Mouse (Mus musculus) layer of hippocampus, postnatal 14 days (tissue): ENCODE measurements at regions not wholly inside any gene's neighbourhood (a gene's known extent, or its start where the extent isn't known, plus 50 kb on each side); places are given as distances from the start of the nearest gene placed in this dataset.

Experiments
- DNase-seq, 2 experiments: peaks; one replicate each; pipeline ENCODE4 v3.0.0; 2021 to 2022; ENCODE audit warnings: low spot score in 2 of 2, mixed read lengths in 1 of 2

GRCm38 (mm10) chr2:114822657-114823056 lies 167.9 kb upstream of the Dph6 start:
- no peak for DNase-seq

- no peak for DNase-seq
Observed at GRCm38 (mm10) chr2:114828192-114828591, 173.4 kb upstream of the Dph6 start.

DNA sequence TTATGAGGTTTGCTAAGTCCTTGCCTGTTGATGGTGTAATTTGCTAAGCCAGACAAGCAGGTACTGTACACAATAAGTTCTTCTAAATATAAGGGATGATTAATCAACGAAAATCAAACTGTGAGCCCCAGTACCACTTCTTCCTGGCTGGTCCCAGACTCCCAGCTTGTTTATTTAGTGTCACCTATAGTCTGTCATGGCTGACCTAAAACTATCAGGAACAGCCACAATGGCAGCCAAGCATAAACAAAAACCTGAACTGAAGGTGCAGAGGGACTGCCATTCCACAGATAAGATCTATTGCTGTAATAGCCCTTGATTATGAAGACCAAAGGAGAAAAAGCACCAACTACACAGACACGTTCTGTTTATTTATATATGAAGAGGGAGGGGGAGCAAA lies 180.9 kb upstream of the Dph6 start:
- DNase-seq = no peak

DNA sequence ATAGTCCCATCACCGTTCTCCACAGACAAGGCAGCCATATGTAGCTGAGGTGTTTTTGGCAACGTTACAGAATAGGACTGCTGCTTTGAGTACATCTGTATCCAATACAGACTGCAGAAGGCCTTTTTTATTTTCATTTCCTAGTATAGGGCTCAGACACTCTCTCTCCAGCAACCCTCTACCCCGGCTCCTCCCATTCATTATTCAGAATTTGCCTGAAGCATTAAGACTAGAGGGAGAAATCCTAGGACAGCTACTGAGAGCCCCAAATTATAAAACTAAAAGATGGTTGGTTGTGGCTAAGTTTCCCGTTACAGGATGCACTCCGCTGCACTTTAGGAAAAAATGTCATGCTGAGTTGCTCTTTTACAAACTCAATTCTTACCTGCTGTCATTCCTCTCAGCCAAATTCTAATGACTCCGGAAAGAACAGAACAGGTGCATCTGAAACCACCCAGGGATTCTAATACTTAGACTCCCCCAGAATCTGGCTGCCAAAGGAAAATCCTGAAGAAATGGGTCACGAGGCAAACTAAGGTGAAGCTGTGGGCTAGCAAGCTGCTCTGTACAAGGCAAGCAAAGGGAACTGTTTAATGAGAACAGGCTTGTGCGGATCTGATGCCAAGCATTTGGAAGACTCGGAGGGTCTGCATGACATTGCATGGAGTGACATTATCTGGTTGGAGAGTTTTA lies 189.1 kb upstream of the Dph6 start:
- no peak for DNase-seq

GRCm38 (mm10) chr2:114844389-114844771 lies 189.6 kb upstream of the Dph6 start:
- no peak for DNase-seq

GRCm38 (mm10) chr2:114848439-114848838 lies 193.7 kb upstream of the Dph6 start:
- no peak for DNase-seq

- DNase-seq = no peak
Observed at GRCm38 (mm10) chr2:114848914-114849313, 194.2 kb upstream of the Dph6 start.

DNA sequence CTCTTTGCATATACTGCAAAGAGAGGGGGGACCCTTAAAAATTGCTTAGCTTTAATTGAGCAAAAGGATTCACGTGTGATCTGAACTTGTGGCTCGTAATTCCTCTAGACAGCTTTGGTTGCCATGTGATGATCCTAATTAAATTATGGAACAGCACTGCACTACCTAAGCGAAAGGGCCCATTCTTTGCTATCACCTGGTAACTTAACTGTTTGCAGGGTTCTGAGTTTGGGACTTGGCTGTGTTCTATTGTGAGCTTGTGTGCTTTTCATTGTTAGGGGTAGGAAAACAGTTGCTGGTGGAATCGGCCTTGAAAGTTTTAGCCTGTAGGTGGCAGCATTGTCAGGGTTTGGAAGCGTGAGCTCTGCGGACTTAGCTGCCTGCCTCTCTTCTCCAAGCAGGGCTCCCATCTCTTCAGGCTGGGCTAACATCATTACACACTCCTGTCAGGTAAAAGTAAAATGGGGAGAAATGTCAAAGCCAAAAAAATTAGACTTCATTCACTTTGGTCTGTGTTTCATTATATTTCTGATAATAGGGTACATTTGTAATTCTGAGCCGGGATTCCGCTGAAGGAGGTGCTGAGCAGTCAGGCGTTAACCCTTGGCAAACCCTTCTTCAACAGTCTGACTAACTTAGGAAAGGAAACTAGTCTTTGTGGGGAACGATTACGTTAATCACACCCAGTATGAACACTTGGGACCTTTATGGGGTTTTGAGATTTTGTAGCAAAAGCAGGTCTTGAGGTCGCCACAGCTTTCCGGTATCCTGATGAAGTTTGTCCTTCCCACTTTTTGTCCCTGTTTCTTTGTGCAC lies 199.2 kb upstream of the Dph6 start:
- peak; percentile 79 to 88 for DNase-seq

DNA sequence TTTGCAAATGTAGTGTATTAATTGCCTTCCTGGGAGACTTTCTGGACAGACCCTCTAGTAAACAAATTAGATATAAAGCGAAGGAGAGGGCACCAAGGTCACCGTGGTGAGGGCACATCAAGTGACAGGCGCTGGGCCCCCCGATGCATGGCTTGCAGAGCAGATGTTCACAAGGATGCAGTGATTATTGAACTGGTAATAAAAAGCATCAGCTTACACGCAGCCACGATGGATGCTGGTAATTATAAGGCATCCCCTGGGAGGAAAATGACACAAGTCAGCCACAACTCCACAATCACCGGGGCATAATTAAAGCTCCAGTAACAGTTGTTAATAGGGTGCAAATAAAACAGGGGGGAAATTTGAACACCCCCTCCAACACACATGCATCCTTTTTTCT lies 217.5 kb upstream of the Dph6 start:
- no peak for DNase-seq

DNA sequence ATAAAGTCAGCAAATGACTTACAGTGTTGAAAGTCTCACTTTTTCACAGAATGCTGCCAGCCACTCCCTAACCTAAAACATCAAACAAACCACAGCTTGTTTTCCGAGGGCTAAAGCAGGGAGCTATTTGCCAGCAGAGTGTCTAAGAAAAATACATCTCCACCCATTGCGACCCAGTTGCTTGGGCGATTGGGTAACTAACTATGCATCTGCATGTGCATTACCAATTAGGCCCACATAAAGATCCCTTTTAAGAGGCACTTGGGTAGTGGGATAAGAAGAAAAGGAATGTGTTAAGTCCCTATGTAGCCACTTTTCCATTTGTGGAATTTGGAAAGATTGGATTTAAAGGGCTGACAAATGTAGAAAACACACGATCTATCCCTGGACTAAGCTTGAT lies 218.3 kb upstream of the Dph6 start:
- DNase-seq = no peak

DNA sequence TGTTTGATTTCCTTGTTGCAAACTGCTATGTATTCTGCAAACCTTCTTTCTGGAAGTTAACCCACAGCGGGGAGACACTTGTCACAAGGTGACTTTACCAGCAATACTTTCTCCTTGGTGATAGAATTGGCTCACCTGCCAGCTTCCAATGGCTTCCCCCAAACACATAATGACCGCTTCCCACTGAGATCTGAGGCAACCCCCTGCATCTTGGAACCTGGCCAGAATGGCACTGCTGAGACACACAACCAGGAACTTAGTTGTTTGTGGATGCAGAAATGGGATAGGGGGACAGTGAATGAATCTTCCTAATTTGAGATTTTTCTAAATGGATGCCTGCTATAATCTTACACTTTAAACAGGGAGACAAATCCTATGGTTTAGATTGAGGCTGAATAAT lies 224.3 kb upstream of the Dph6 start:
- DNase-seq = no peak

DNA sequence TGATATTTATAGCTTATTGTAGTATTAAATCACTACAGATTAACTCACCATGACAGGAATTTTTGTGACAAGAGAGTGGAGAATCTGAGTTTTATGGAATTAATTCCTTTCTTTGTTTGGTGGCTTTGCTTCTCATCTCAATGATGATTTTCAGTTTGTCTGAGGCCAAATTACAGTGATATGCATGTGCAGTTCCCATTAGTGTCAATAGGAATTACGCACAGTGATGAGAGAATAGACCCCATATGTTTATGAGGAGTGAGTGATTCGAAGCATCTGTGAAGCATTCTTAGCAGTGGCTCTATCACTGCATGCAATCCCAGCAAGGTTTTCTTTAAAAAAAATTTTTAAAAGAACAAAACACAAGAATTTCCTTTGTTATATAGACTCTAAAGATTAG lies 225.0 kb upstream of the Dph6 start:
- no peak for DNase-seq

GRCm38 (mm10) chr2:114885734-114886260 lies 231.0 kb upstream of the Dph6 start:
- DNase-seq = no peak

GRCm38 (mm10) chr2:114898812-114899211 lies 244.0 kb upstream of the Dph6 start:
- DNase-seq = no peak

- DNase-seq = no peak
Observed at GRCm38 (mm10) chr2:114911845-114912500, 257.2 kb upstream of the Dph6 start.

- DNase-seq = no peak
Observed at GRCm38 (mm10) chr2:114915025-114915690, 260.4 kb upstream of the Dph6 start.

DNA sequence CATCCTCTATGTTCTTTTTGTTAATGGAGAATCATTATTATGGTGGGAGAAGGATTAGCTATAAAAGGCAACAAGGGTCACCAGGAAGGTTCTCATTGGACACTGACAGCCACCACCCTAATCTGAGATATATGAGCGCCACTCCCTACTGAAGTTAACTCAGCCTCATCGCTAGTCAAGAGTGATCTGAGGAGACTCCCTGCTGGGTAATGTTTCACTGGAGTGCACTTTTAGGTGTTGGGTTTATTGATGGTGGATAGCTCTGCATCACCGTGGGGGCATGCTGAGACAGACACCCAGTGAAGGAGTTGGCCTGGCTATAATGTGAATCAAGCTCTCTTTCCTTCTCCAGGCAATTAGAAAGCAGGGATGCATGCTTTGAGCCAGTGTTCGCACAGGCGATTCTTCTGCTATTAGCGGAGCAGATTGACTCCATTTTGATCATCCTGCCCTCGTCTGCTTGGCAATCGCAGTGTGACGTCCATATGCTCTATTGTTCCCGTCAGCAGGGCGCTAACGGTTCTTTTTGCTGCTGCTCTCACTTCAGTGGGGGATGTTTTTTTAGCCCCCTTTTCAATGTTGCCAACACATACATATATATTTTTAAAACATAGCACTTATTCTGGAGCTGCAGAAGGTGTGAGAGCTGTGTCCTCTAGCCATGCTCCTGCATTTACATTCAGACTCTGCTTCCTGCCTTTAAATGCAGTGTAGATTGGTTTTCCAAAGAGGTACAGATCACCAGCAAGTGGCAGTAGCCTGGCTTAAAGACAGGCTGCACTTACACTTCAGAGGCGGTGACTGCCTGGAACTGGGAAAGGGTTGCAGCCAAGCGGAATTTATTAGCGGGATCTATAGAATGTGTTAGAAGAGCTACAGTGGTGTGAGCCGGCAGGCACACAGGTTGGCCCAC lies 263.9 kb upstream of the Dph6 start:
- peak; percentile 30 to 46 for DNase-seq

GRCm38 (mm10) chr2:114923911-114924310 lies 269.1 kb upstream of the Dph6 start:
- DNase-seq = no peak

DNA sequence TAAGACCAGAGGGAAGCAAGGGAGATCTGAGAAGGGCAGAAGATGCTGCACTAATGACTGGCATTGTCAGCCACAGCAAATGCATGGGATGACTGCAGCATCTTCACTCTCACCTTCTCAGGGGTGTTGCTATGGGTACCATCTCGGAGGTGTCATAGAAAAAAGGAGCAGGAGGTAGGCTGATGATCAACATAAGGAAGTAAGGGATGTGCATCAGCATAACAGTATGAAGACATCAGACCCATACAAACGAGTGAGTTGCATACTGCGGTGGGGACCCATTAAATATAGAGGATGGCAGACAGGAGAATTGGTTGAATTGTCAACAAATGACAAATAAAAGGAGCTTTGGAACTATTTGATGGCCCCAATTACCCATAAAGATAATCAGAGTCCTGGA lies 280.7 kb upstream of the Dph6 start:
- DNase-seq = no peak

DNA sequence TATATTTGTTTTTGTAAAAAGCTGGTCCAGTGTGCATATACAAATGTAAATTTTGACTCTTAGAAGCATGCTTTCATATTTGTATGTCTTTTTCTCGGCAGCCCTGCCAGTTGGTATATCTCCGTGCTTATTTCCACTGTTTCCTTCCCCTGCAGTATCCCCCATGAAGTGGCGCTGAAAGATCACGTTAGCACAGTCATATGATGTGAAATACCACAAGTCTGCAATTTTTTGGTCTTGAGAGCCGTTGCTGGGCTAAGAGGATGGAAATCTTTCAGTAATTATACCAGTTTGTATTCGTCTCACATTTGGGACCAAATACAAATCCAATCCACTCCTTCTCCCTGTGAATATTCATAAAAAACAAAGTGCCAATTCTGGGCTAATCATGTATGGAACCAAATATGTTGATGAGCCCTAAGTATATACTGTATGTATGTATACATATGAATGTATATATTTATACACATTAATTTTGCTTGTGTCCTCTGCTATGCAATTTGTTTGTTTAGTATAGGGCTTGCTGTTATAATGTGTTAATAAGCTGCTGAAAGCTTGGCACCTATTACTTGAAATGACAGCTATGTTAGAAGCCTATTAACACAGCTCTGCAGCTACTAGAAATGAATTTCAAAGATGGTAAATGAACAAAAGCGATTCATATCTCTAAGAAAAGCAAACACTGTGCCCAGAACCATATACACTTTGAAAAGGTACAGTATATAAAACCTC lies 283.8 kb upstream of the Dph6 start:
- peak; percentile 6 to 28 for DNase-seq
